Comparison of ENCODE assay signal across 11 mouse cellular contexts in genomic region chr12:38781686-38782085, GRCm38 (mm10). TPM values are rescaled to one million over a fixed set of nuclear protein-coding genes. Genes with fewer than 3 reads are reported as not detected.
DNase-seq lines count a peak whose midpoint lies in the region; ATAC-seq and TF ChIP-seq lines count a peak whose summit lies in the region.
"Had no signal": no experiment of that assay in that cellular context is flagged by ENCODE, and none has a peak within 500 bp of the region (broad histone marks: within the 10 kb centered on the region; RNA-seq: fewer than 3 reads in every experiment).

No protein-coding gene starts in this region.

- 26% methylated on average over 6 of the region's 6 CpGs for WGBS in kidney, embryonic 15.5 days
- WGBS in embryonic facial prominence, embryonic 15.5 days = 44% methylated on average over 6 of the region's 6 CpGs
- 47% methylated on average over 6 of the region's 6 CpGs for WGBS in hindbrain, postnatal 0 days
- 49% methylated on average over 6 of the region's 6 CpGs for WGBS in neural tube, embryonic 12.5 days
- WGBS in thymus, adult 2 months = 79% methylated on average over 6 of the region's 6 CpGs

- no peak for DNase-seq in kidney, postnatal 4 days
- no peak for DNase-seq in hindbrain, postnatal 0 days (ENCODE audit: low spot score)
- DNase-seq in MN1 (ENCODE audit: low spot score) = no peak
- no peak for DNase-seq in thymus, adult 2 months
- DNase-seq: gastrocnemius, postnatal 10 days; liver, embryonic 13.5 days had no signal

- no peak overlapping the region; the same call in 1 of the 2 replicates for H3K9ac ChIP-seq in kidney, embryonic 15.5 days
- no peak overlapping the region for H3K9ac ChIP-seq in embryonic facial prominence, embryonic 15.5 days
- H3K9ac ChIP-seq in hindbrain, postnatal 0 days (replicated peaks; ENCODE audit: low read length) = no peak overlapping the region
- no peak overlapping the region for H3K9ac ChIP-seq in neural tube, embryonic 12.5 days
- H3K9ac ChIP-seq: liver, embryonic 13.5 days had no signal

- H3K4me2 ChIP-seq in kidney, embryonic 15.5 days = peak overlapping the region; percentile 96
- H3K4me2 ChIP-seq in embryonic facial prominence, embryonic 15.5 days (replicated peaks) = peak overlapping the region; percentile 97
- H3K4me2 ChIP-seq in hindbrain, postnatal 0 days (ENCODE audit: low read depth, low read length) = peak overlapping the region; percentile 100
- peak overlapping the region; percentile 97 for H3K4me2 ChIP-seq in neural tube, embryonic 12.5 days (replicated peaks)

- no peak for TF ChIP-seq POLR2A in thymus, adult 2 months (IDR thresholded peaks at IDR 0.05; ENCODE audit: control insufficient read depth, extremely low read depth, insufficient read depth, low read length, poor library complexity)

- H3K36me3 ChIP-seq in kidney, embryonic 15.5 days = no peaks in the 10 kb centered on the region
- H3K36me3 ChIP-seq in embryonic facial prominence, embryonic 15.5 days = no peaks in the 10 kb centered on the region
- no peaks in the 10 kb centered on the region for H3K36me3 ChIP-seq in hindbrain, postnatal 0 days (ENCODE audit: insufficient read depth, low read length)
- H3K36me3 ChIP-seq in neural tube, embryonic 12.5 days = no peaks in the 10 kb centered on the region
- no peaks in the 10 kb centered on the region for H3K36me3 ChIP-seq in thymus, adult 2 months (ENCODE audit: control insufficient read depth, insufficient read depth, low read length)
- H3K36me3 ChIP-seq: liver, embryonic 13.5 days had no signal

- H3K4me3 ChIP-seq in kidney, embryonic 15.5 days (replicated peaks) = peak overlapping the region; percentile 56
- H3K4me3 ChIP-seq in embryonic facial prominence, embryonic 15.5 days (replicated peaks) = peak overlapping the region; percentile 66
- peak overlapping the region; percentile 69 for H3K4me3 ChIP-seq in hindbrain, postnatal 0 days (ENCODE audit: low read length)
- peak overlapping the region; percentile 48; the same call in 1 of the 2 replicates for H3K4me3 ChIP-seq in neural tube, embryonic 12.5 days
- H3K4me3 ChIP-seq in thymus, adult 2 months (ENCODE audit: control insufficient read depth, insufficient read depth, low read length) = no peak overlapping the region

- peaks cover 8% of the 10 kb centered on the region; the same call in 1 of the 2 replicates for H3K4me1 ChIP-seq in kidney, embryonic 15.5 days
- H3K4me1 ChIP-seq in embryonic facial prominence, embryonic 15.5 days = 0 out of 2 replicates have a peak, but pooled peaks cover 4% of the 10 kb centered on the region
- no peaks in the 10 kb centered on the region for H3K4me1 ChIP-seq in hindbrain, postnatal 0 days (ENCODE audit: insufficient read depth, low read length)
- no peaks in the 10 kb centered on the region; the same call in 1 of the 2 replicates for H3K4me1 ChIP-seq in neural tube, embryonic 12.5 days
- peaks cover 5% of the 10 kb centered on the region; the same call in 1 of the 2 replicates for H3K4me1 ChIP-seq in thymus, adult 2 months (replicated peaks; ENCODE audit: control insufficient read depth, insufficient read depth, low read length)

- ATAC-seq in kidney, embryonic 15.5 days (replicated peaks; ENCODE audit: low FRiP score) = no peak
- ATAC-seq in embryonic facial prominence, embryonic 15.5 days (ENCODE audit: insufficient number of reproducible peaks, low FRiP score, low TSS enrichment, low read depth) = no peak
- no peak for ATAC-seq in hindbrain, postnatal 0 days
- no peak for ATAC-seq in neural tube, embryonic 12.5 days (ENCODE audit: low FRiP score, low read depth)
- no peak for ATAC-seq in granulocyte monocyte progenitor cell, adult 5-6 weeks (replicated peaks; ENCODE audit: poor library complexity, severe bottlenecking)

- H3K9me3 ChIP-seq in kidney, embryonic 15.5 days (replicated peaks) = no peaks in the 10 kb centered on the region
- no peaks in the 10 kb centered on the region for H3K9me3 ChIP-seq in embryonic facial prominence, embryonic 15.5 days (replicated peaks)
- no peaks in the 10 kb centered on the region for H3K9me3 ChIP-seq in hindbrain, postnatal 0 days (ENCODE audit: low read length)
- no peaks in the 10 kb centered on the region for H3K9me3 ChIP-seq in neural tube, embryonic 12.5 days
- H3K9me3 ChIP-seq: liver, embryonic 13.5 days had no signal

- no peak for TF ChIP-seq CTCF in hindbrain, postnatal 0 days (IDR thresholded peaks at IDR 0.05; ENCODE audit: low read depth)
- no peak for TF ChIP-seq CTCF in thymus, adult 2 months (IDR thresholded peaks at IDR 0.05; ENCODE audit: borderline replicate concordance, control insufficient read depth, extremely low read depth, insufficient read depth, low read length, poor library complexity)

- no peak overlapping the region for H3K27ac ChIP-seq in kidney, embryonic 15.5 days
- H3K27ac ChIP-seq in embryonic facial prominence, embryonic 15.5 days (replicated peaks) = no peak overlapping the region
- H3K27ac ChIP-seq in hindbrain, postnatal 0 days = no peak overlapping the region
- no peak overlapping the region for H3K27ac ChIP-seq in neural tube, embryonic 12.5 days
- no peak overlapping the region for H3K27ac ChIP-seq in thymus, adult 2 months (ENCODE audit: control insufficient read depth, insufficient read depth, low read length)
- H3K27ac ChIP-seq: liver, embryonic 13.5 days had no signal

- H3K27me3 ChIP-seq in kidney, embryonic 15.5 days = no peaks in the 10 kb centered on the region
- no peaks in the 10 kb centered on the region for H3K27me3 ChIP-seq in embryonic facial prominence, embryonic 15.5 days
- no peaks in the 10 kb centered on the region for H3K27me3 ChIP-seq in hindbrain, postnatal 0 days (ENCODE audit: insufficient read depth, low read length)
- no peaks in the 10 kb centered on the region for H3K27me3 ChIP-seq in neural tube, embryonic 12.5 days (replicated peaks)
- no peaks in the 10 kb centered on the region for H3K27me3 ChIP-seq in thymus, adult 2 months (ENCODE audit: control insufficient read depth, insufficient read depth, low read length)
- H3K27me3 ChIP-seq: liver, embryonic 13.5 days had no signal

RNA-seq across cellular contexts. Expression of gene Etv1, which starts 2.5 kb away (rescaled TPM):
- 12.7 and 17.3 TPM in 2 replicates for polyA plus RNA-seq in kidney, embryonic 15.5 days (2015; fragmentation: Nextera tagmentation; extraction: Ambion mirVana)
- 18.2 and 20.7 TPM in 2 replicates for polyA plus RNA-seq in embryonic facial prominence, embryonic 15.5 days (2015; fragmentation: Nextera tagmentation; extraction: Ambion mirVana)
- total RNA-seq in hindbrain, postnatal 0 days (2014; rRNA removed) = 19.0 and 19.3 TPM in 2 replicates
- 24.5 and 27.1 TPM in 2 replicates for polyA plus RNA-seq in hindbrain, postnatal 0 days (2015; fragmentation: Nextera tagmentation; extraction: Ambion mirVana)
- 18.0 and 21.0 TPM in 2 replicates for polyA plus RNA-seq in neural tube, embryonic 12.5 days (2016; fragmentation: Nextera tagmentation; extraction: Ambion mirVana)
- not detected in 2 replicates for total RNA-seq in granulocyte monocyte progenitor cell, adult 5-6 weeks (2014; fragmentation: Nextera tagmentation)
- total RNA-seq in granulocyte monocyte progenitor cell, adult 5-6 weeks (2017) = 0.30 TPM in 1 of 2 replicates, not detected in the other
- polyA plus RNA-seq in thymus, adult 2 months (2012; rRNA removed) = 1.1 and 2.0 TPM in 2 replicates
- total RNA-seq: MEL had no signal
